Mouse (Mus musculus): ENCODE results near the gene Avp. TPM values are rescaled to one million over a fixed set of nuclear protein-coding genes. Genes with fewer than 3 reads are reported as not detected.

Avp gene
- not detected in 2 replicates for total RNA-seq (2017)

GRCm38 (mm10) chr2:130582552-130582951 is at the start of gene Avp:
Gene Avp (minus strand): TSS chr2:130582554.
- ATAC-seq (ENCODE audit: extremely low read depth, insufficient number of reproducible peaks, low FRiP score, poor library complexity, severe bottlenecking) = no peak

GRCm38 (mm10) chr2:130629839-130630203 is 47.5 kb upstream of the Avp start, which contains the start of the genes Fastkd5 and Ubox5:
Gene Fastkd5 (minus strand): TSS chr2:130630027.
Gene Ubox5 (minus strand): TSS chr2:130630038.
- ATAC-seq (ENCODE audit: extremely low read depth, insufficient number of reproducible peaks, low FRiP score, poor library complexity, severe bottlenecking) = peak; percentile 80

GRCm38 (mm10) chr2:130629080-130629838 is 46.9 kb upstream of the Avp start:
- no peak for ATAC-seq (ENCODE audit: extremely low read depth, insufficient number of reproducible peaks, low FRiP score, poor library complexity, severe bottlenecking)

GRCm38 (mm10) chr2:130628424-130628823 is 46.1 kb upstream of the Avp start:
- ATAC-seq (ENCODE audit: extremely low read depth, insufficient number of reproducible peaks, low FRiP score, poor library complexity, severe bottlenecking) = no peak

GRCm38 (mm10) chr2:130618972-130619371 is 36.6 kb upstream of the Avp start:
- ATAC-seq (ENCODE audit: extremely low read depth, insufficient number of reproducible peaks, low FRiP score, poor library complexity, severe bottlenecking) = no peak

- no peak for ATAC-seq (ENCODE audit: extremely low read depth, insufficient number of reproducible peaks, low FRiP score, poor library complexity, severe bottlenecking)
Measured at GRCm38 (mm10) chr2:130613091-130613490, 30.7 kb upstream of the Avp start.

- ATAC-seq (ENCODE audit: extremely low read depth, insufficient number of reproducible peaks, low FRiP score, poor library complexity, severe bottlenecking) = no peak
Measured at GRCm38 (mm10) chr2:130602195-130602594, 19.8 kb upstream of the Avp start.

- no peak for ATAC-seq (ENCODE audit: extremely low read depth, insufficient number of reproducible peaks, low FRiP score, poor library complexity, severe bottlenecking)
Measured at GRCm38 (mm10) chr2:130598399-130598798, 16.0 kb upstream of the Avp start.

- 0 out of 2 replicates have a peak, but pooled peaks have one; percentile 23 for ATAC-seq (ENCODE audit: extremely low read depth, insufficient number of reproducible peaks, low FRiP score, poor library complexity, severe bottlenecking)
Measured at GRCm38 (mm10) chr2:130597601-130598010, 15.3 kb upstream of the Avp start.

- no peak for ATAC-seq (ENCODE audit: extremely low read depth, insufficient number of reproducible peaks, low FRiP score, poor library complexity, severe bottlenecking)
Measured at GRCm38 (mm10) chr2:130595596-130595995, 13.2 kb upstream of the Avp start.

GRCm38 (mm10) chr2:130591016-130591415 is 8.7 kb upstream of the Avp start:
- no peak for ATAC-seq (ENCODE audit: extremely low read depth, insufficient number of reproducible peaks, low FRiP score, poor library complexity, severe bottlenecking)

GRCm38 (mm10) chr2:130589761-130590160 is 7.4 kb upstream of the Avp start:
- no peak for ATAC-seq (ENCODE audit: extremely low read depth, insufficient number of reproducible peaks, low FRiP score, poor library complexity, severe bottlenecking)

- no peak for ATAC-seq (ENCODE audit: extremely low read depth, insufficient number of reproducible peaks, low FRiP score, poor library complexity, severe bottlenecking)
Measured at GRCm38 (mm10) chr2:130589157-130589556, 6.8 kb upstream of the Avp start.

- ATAC-seq (ENCODE audit: extremely low read depth, insufficient number of reproducible peaks, low FRiP score, poor library complexity, severe bottlenecking) = no peak
Measured at GRCm38 (mm10) chr2:130588373-130588772, 6.0 kb upstream of the Avp start.

- no peak for ATAC-seq (ENCODE audit: extremely low read depth, insufficient number of reproducible peaks, low FRiP score, poor library complexity, severe bottlenecking)
Measured at GRCm38 (mm10) chr2:130586016-130586415, 3.7 kb upstream of the Avp start.

GRCm38 (mm10) chr2:130583902-130584560 is 1.7 kb upstream of the Avp start:
- no peak for ATAC-seq (ENCODE audit: extremely low read depth, insufficient number of reproducible peaks, low FRiP score, poor library complexity, severe bottlenecking)

- ATAC-seq (ENCODE audit: extremely low read depth, insufficient number of reproducible peaks, low FRiP score, poor library complexity, severe bottlenecking) = no peak
Measured at GRCm38 (mm10) chr2:130581201-130581600, 1.2 kb downstream of the Avp start.

GRCm38 (mm10) chr2:130579791-130580190 is 2.6 kb downstream of the Avp start:
- ATAC-seq (ENCODE audit: extremely low read depth, insufficient number of reproducible peaks, low FRiP score, poor library complexity, severe bottlenecking) = no peak

- peak; percentile 37; the same call in 1 of the 2 replicates for ATAC-seq (ENCODE audit: extremely low read depth, insufficient number of reproducible peaks, low FRiP score, poor library complexity, severe bottlenecking)
Measured at GRCm38 (mm10) chr2:130578148-130578547, 4.2 kb downstream of the Avp start.

- ATAC-seq (ENCODE audit: extremely low read depth, insufficient number of reproducible peaks, low FRiP score, poor library complexity, severe bottlenecking) = peak; percentile 32; the same call in 1 of the 2 replicates
Measured at GRCm38 (mm10) chr2:130577632-130578031, 4.7 kb downstream of the Avp start.

Data from neutrophil, adult 5-6 weeks (primary cell).